Mouse (Mus musculus) C2C12 (cell line): Measurements from ENCODE around the gene Golga4. TPM values are rescaled to one million over a fixed set of nuclear protein-coding genes. Genes with fewer than 3 reads are reported as not detected.

Experiments
- H3K27me3 ChIP-seq: one replicate; pipeline ENCODE4 v1.6.1; 2011; ENCODE audit not compliant: control insufficient read depth, insufficient read depth, insufficient read length
- H3K36me3 ChIP-seq: one replicate; pipeline ENCODE4 v1.6.1; 2011; ENCODE audit not compliant: control insufficient read depth, insufficient read depth
- H3K4me3 ChIP-seq: one replicate; pipeline ENCODE4 v1.5.1; 2011; ENCODE audit warnings: mild to moderate bottlenecking, control low read depth; ENCODE audit not compliant: poor library complexity, insufficient read depth, severe bottlenecking
- H3K79me2 ChIP-seq: one replicate; pipeline ENCODE4 v1.6.1; 2011; ENCODE audit not compliant: control insufficient read depth, insufficient read depth
- H3K79me3 ChIP-seq: one replicate; pipeline ENCODE4 v1.6.1; 2011; ENCODE audit warnings: low read depth, control low read depth
- H3ac ChIP-seq: one replicate; pipeline ENCODE3; 2011; ENCODE audit warnings: low read depth; ENCODE audit not compliant: control insufficient read depth, insufficient read length
- CEBPB ChIP-seq: IDR thresholded peaks from one replicate; pipeline ENCODE4 v1.6.1; 2011; ENCODE audit warnings: low read depth, mild to moderate bottlenecking, control low read depth, moderate library complexity
- CTCF ChIP-seq: IDR thresholded peaks from one replicate; pipeline ENCODE4 v1.5.1; 2011; ENCODE audit not compliant: control insufficient read depth, insufficient read depth, insufficient read length
- FOSL1 ChIP-seq: IDR thresholded peaks from one replicate; pipeline ENCODE4 v1.8.0; 2011; ENCODE audit warnings: mild to moderate bottlenecking, low read length; ENCODE audit not compliant: poor library complexity, insufficient read depth, severe bottlenecking
- MAX ChIP-seq: IDR thresholded peaks from one replicate; pipeline ENCODE4 v1.6.1; 2011; ENCODE audit warnings: mild to moderate bottlenecking, control low read depth
- MYOD1 ChIP-seq: IDR thresholded peaks from one replicate; pipeline ENCODE4 v1.6.1; 2011; ENCODE audit warnings: low read depth; ENCODE audit not compliant: control insufficient read depth, insufficient read length
- MYOG ChIP-seq: IDR thresholded peaks from one replicate; pipeline ENCODE4 v1.6.1; 2011; ENCODE audit not compliant: control insufficient read depth, insufficient read length; ENCODE audit errors: extremely low read depth
- USF1 ChIP-seq: IDR thresholded peaks from one replicate; pipeline ENCODE4 v1.6.1; 2011; ENCODE audit warnings: low read depth, mild to moderate bottlenecking, control low read depth, moderate library complexity
- polyA plus RNA-seq: library from polyadenylated mRNA; unstranded; fragments of >200 nt; fragmentation: generic; extraction: Trizol; gene quantifications from one replicate; pipeline ENCODE4 v1.2.1, GENCODE M21; 2012; ENCODE audit warnings: missing spikeins

The Golga4 gene
- polyA plus RNA-seq, 1 experiment: 9.9 TPM

- Histone ChIP-seq H3K36me3 (peaks cover 12% of the 10 kb centered on the region), H3K79me3 (peaks cover 5% of the 10 kb centered on the region), H3K79me2 (peaks cover 41% of the 10 kb centered on the region), H3ac (no peak overlapping the region), H3K4me3 (no peak overlapping the region), H3K27me3 (no peaks in the 10 kb centered on the region)
- TF ChIP-seq USF1: no peak
- TF ChIP-seq MYOD1: no peak
- TF ChIP-seq CTCF: no peak
- TF ChIP-seq MYOG: no peak
- TF ChIP-seq MAX: no peak
- TF ChIP-seq CEBPB: no peak
- TF ChIP-seq FOSL1: no peak
Observed at GRCm38 (mm10) chr9:118521659-118522058, 15.6 kb downstream of the Golga4 start.

GRCm38 (mm10) chr9:118523738-118524137 lies 17.7 kb downstream of the Golga4 start:
- H3K36me3 ChIP-seq: peaks cover 18% of the 10 kb centered on the region
- H3K79me2 ChIP-seq: peaks cover 23% of the 10 kb centered on the region
- no peak for TF ChIP-seq MAX
- TF ChIP-seq CTCF: no peak
- TF ChIP-seq USF1: no peak
- no peak for TF ChIP-seq CEBPB
- TF ChIP-seq MYOD1: no peak
- no peak for TF ChIP-seq MYOG
- TF ChIP-seq FOSL1: no peak

GRCm38 (mm10) chr9:118527056-118527455 lies 21.0 kb downstream of the Golga4 start:
- Histone ChIP-seq H3K79me2 (no peaks in the 10 kb centered on the region), H3K27me3 (no peaks in the 10 kb centered on the region), H3K36me3 (peaks cover 33% of the 10 kb centered on the region), H3ac (no peak overlapping the region), H3K79me3 (no peaks in the 10 kb centered on the region), H3K4me3 (no peak overlapping the region)
- TF ChIP-seq MAX: no peak
- no peak for TF ChIP-seq USF1
- no peak for TF ChIP-seq MYOG
- TF ChIP-seq FOSL1: no peak
- no peak for TF ChIP-seq MYOD1
- TF ChIP-seq CEBPB: no peak
- no peak for TF ChIP-seq CTCF

More at GRCm38 (mm10) chr9:118523738-118524137, 17.7 kb downstream of the Golga4 start:
- peaks cover 5% of the 10 kb centered on the region for H3K79me3 ChIP-seq
- H3K27me3 ChIP-seq: no peaks in the 10 kb centered on the region
- H3K4me3 ChIP-seq: no peak overlapping the region
- no peak overlapping the region for H3ac ChIP-seq

GRCm38 (mm10) chr9:118529783-118530182 lies 23.7 kb downstream of the Golga4 start:
- Histone ChIP-seq H3K4me3 (no peak overlapping the region), H3K79me2 (no peaks in the 10 kb centered on the region), H3K79me3 (no peaks in the 10 kb centered on the region), H3K36me3 (peaks cover 39% of the 10 kb centered on the region), H3K27me3 (no peaks in the 10 kb centered on the region), H3ac (no peak overlapping the region)
- TF ChIP-seq FOSL1 (no peak), CEBPB (no peak), MAX (no peak), MYOG (no peak), CTCF (no peak), USF1 (no peak), MYOD1 (no peak)

DNA sequence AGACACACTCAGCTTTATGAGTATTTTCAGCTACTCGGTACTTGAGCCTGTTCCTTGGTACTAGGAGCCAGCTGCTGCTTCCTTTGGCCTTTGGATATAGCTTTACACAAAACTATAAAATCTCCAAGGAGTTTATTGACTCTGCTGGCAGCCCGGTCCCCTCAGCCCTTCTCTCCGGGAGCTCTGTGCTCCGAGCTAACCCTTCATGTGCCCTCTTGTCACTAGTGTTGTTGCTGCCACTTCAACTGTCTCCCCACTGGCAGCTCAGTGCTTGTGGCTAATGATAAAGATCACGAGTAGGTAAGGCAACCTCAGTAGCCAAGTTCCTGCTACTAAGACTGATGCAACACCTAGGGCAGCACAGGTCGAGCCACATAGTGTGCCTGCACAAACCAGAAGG lies 24.6 kb downstream of the Golga4 start:
- no peak overlapping the region for H3ac ChIP-seq
- no peak overlapping the region for H3K4me3 ChIP-seq
- H3K79me2 ChIP-seq: no peaks in the 10 kb centered on the region
- no peaks in the 10 kb centered on the region for H3K27me3 ChIP-seq
- H3K36me3 ChIP-seq: peaks cover 45% of the 10 kb centered on the region
- no peaks in the 10 kb centered on the region for H3K79me3 ChIP-seq
- no peak for TF ChIP-seq FOSL1
- no peak for TF ChIP-seq MYOD1
- no peak for TF ChIP-seq USF1
- no peak for TF ChIP-seq CEBPB
- TF ChIP-seq MYOG: no peak
- TF ChIP-seq CTCF: no peak
- no peak for TF ChIP-seq MAX

GRCm38 (mm10) chr9:118532516-118533205 lies 26.6 kb downstream of the Golga4 start:
- no peak for TF ChIP-seq MYOG
- no peak for TF ChIP-seq CTCF
- no peak for TF ChIP-seq CEBPB
- no peak for TF ChIP-seq FOSL1
- no peak for TF ChIP-seq USF1
- TF ChIP-seq MAX: no peak
- TF ChIP-seq MYOD1: no peak
- H3K36me3 ChIP-seq: peaks cover 53% of the 10 kb centered on the region
- no peaks in the 10 kb centered on the region for H3K79me3 ChIP-seq
- no peaks in the 10 kb centered on the region for H3K79me2 ChIP-seq
- H3K4me3 ChIP-seq: no peak overlapping the region
- no peaks in the 10 kb centered on the region for H3K27me3 ChIP-seq
- no peak overlapping the region for H3ac ChIP-seq
